Mouse (Mus musculus) brain, embryonic 14.5 days (tissue): ENCODE results near the gene Ppp2r2c. TPM values are rescaled to one million over a fixed set of nuclear protein-coding genes. Genes with fewer than 3 reads are reported as not detected.

ENCODE experiments used
- DNase-seq: peaks from one replicate; pipeline ENCODE4 v3.0.0-alpha.2; 2011; ENCODE audit warnings: low read depth
- CTCF ChIP-seq: fragments of 200-500 bp; IDR thresholded peaks from 2 replicates; pipeline ENCODE4 v1.5.1; 2012; ENCODE audit warnings: inconsistent platforms, mild to moderate bottlenecking, moderate library complexity, borderline replicate concordance; ENCODE audit not compliant: insufficient read depth, insufficient read length; ENCODE audit errors: extremely low read depth
- POLR2A ChIP-seq: fragments of 200-500 bp; IDR thresholded peaks from 2 replicates; pipeline ENCODE4 v1.6.1; 2012; ENCODE audit warnings: mild to moderate bottlenecking, inconsistent platforms, borderline replicate concordance; ENCODE audit not compliant: poor library complexity, insufficient read depth, insufficient read length, severe bottlenecking; ENCODE audit errors: extremely low read depth
- polyA plus RNA-seq: library from polyadenylated mRNA; depleted of rRNA; stranded (reverse); fragments of >200 nt; gene quantifications from 2 replicates; pipeline ENCODE4 v1.2.3, GENCODE M21; 2012; rRNA removed

Gene Ppp2r2c
- polyA plus RNA-seq, 1 experiment = 66.7 TPM

GRCm38 (mm10) chr5:37002001-37002400 lies 133.7 kb downstream of the Ppp2r2c start:
- TF ChIP-seq POLR2A (no peak), CTCF (peak; percentile 79; the same call in 1 of the 2 replicates)
- peak; percentile 78 for DNase-seq

Other genes with a start within 250 kb of the Ppp2r2c start
- 34.8 and 58.3 TPM in 2 replicates for gene D5Ertd579e, start 172.5 kb upstream of the Ppp2r2c start, polyA plus RNA-seq
- gene Bloc1s4, start 119.9 kb upstream of the Ppp2r2c start, polyA plus RNA-seq = 22.9 and 34.5 TPM in 2 replicates
- 169 and 202 TPM in 2 replicates for gene Mrfap1, start 71.7 kb upstream of the Ppp2r2c start, polyA plus RNA-seq
- gene Man2b2, start 37.9 kb upstream of the Ppp2r2c start, polyA plus RNA-seq = 13.8 and 18.1 TPM in 2 replicates
- gene Wfs1, start 120.7 kb downstream of the Ppp2r2c start, polyA plus RNA-seq = 4.0 and 7.8 TPM in 2 replicates
- 7.7 and 10.7 TPM in 2 replicates for gene Gm1043, start 216.9 kb downstream of the Ppp2r2c start, polyA plus RNA-seq